Mouse (Mus musculus): ENCODE measurements around the gene Myog.
"Not testable (repeated sequence)": the region's sequence is repeated elsewhere in the genome, so short reads cannot be mapped to it uniquely, and the experiment has no call there.

Myog gene

DNA sequence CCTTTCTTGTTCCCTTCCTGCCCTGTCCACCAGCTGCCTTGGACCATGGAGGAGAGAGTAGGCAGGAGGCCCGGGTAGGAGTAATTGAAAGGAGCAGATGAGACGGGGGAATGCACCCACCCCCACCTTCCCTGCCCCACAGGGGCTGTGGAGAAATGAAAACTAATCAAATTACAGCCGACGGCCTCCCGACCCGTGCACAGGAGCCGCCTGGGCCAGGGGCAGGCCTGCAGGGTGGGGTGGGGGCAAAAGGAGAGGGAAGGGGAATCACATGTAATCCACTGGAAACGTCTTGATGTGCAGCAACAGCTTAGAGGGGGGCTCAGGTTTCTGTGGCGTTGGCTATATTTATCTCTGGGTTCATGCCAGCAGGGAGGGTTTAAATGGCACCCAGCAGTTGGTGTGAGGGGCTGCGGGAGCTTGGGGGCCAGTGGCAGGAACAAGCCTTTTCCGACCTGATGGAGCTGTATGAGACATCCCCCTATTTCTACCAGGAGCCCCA is at the start of gene Myog:
Gene Myog (plus strand): TSS at position 392 of the 502 bp plus-strand sequence.
- in situ Hi-C loops (cut with MboI, MseI) = loop anchor here (10.0 kb wide), 1 partner anchor 1565 kb away; no protein-coding TSS in a partner anchor

DNA sequence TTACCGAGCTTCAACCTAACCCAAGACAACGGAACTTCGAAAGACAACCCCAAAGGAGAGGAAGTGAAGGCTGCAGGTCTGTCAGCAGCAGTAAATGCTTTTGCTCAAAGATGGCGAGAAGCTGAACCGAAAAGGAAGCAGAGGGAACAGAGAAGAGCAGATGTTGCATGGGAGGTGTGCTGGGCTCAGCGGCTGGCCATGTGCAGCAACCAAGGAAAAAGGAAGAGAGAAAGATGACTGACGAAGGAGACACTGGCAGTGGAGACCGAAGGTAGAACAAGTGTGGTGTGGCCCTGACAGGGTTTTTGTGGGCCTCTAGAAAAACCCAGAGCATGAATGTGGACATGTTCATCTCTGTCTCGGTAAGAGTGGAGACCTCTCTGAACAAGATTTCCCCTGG is 49.1 kb upstream of the Myog start:
- in situ Hi-C loops (cut with MboI, MseI) = no loop called here

DNA sequence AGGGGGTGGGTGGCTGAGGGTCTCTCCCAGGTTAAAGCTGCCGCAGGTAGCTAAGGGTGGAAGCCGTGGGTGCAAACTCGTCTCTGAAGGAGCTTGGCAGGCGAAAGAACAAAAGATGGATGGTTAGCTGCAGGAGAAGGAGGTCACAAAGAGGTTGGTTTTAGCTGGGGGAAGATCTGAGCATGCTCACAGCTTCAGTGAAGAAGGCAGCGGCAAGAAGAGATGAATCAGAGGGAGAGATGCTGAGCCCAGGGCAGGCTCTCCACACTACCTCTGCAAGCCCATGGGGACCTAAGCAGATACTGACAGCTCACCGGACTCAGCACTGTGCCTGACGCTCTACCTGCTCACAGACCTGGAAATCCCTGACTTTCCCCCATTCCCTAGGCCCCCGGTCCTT is 48.5 kb upstream of the Myog start:
- in situ Hi-C loops (cut with MboI, MseI) = no loop called here

DNA sequence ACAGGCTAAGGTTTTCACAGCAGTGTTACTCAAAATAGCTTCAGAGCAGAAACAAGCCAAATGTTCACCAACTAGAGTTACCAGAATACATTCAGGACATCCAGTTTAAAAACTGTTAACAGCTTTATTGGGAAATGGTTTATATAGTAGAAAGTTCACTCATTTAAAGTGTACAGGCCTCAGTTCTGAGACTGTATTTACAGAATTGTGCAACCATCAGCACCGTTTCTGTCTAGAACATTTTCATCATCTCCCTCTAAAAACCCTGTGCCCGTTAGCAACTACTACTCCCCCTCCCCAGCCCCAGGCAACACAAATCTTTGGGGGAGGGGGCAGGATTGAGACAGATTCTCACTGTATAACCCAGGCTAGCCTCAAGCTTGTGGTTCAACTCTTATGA is 47.5 kb upstream of the Myog start:
- in situ Hi-C loops (cut with MboI, MseI) = no loop called here

DNA sequence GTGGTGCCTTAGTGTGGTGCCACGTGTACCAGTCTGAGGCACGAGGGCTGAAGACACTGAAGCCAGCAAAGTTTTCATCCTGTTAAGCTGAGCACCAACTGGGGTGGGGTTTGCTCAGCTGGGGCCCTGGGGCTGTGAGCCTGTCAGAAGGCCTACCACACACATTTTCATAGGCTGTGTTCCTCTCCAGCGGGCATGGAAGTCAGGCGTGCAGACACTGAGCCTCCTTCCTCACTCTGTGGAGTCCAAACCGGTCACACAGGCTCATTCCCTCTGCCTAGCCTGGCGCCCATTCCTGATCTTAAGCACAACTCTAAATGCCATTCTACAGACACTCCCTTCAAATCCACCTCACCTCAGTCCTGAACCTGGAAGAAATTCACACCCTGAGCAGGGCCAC is 46.3 kb upstream of the Myog start:
- in situ Hi-C loops (cut with MboI, MseI) = no loop called here

DNA sequence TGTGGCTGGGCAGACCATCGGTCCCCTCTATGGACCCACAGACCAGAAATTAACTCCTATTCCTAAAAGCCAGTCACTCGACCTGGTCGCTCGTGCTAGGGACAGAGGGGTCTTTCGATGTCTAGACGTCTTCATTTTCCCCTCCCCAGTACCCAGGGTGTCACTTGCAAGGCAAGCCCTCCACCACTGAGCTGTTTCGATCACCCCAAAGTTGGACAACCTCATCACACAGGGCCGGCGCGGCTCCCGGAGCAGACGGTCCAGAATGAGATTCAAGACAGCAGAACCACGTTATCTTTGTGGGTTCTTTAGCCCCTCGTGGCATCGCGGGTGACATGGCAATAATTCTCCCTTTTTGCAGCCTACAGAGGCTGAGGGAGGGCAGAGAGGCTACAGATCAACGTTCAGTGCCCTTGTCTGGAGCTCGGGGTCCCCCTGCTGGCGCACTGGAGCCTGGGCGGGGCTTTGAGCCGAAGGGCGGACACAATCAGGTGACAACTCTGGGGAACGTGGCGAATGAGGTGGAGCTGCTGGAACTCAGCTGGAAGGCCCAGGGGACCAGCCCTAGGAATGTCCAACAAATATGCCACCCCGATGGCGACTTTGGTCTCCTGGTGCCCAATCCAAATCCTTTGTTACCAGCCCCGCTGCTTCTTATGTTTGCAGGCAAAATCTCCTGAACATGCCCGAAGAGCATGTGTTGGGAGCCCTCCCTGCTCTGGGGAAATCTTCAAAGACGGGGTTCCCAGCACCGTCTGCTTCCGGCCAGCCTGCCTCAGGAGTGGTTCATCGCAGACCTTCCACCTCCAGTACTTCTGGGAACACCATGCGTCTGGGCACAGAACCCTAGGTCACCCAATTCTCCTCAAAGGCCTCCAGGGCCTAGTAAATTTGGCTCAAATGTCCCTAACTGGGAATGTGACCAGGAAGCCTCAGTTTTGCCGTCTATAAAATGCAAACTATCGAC is 45.6 kb upstream of the Myog start:
- in situ Hi-C loops (cut with MboI, MseI) = no loop called here

DNA sequence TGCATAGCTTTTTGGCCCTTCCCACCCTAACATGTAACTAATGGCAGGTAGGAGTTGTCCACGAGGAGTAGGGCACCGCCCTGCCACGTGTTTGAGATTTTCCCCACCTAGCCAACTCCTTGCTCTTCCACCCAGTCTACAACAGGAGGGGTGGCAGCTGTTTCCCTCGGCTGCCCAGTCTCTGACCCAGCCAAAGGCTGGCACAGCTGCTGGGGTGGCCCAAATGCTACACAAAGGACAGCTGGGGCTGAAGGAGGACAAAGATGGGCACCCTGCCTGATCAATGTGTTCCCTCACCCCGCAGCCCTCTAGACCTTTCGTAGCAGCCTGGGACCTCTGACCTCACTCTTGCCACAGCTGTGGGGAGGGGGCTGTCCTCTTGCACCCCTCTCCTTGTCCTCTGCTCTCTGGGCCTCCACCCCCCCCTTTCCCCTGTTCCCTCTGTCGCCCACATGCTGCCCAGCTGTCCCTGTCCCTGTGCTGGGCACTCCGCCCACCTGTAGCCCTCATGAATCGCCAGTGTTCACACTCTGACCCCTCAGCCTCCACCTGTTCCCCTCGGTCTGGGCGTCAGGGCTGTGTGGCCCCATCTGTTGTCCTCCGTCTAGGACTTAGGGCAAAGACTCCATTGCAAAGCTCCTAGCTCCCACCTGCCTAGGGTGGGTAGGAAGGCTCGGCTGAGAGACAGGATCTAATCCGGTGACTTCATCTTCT is 44.6 kb upstream of the Myog start:
- in situ Hi-C loops (cut with MboI, MseI) = no loop called here

DNA sequence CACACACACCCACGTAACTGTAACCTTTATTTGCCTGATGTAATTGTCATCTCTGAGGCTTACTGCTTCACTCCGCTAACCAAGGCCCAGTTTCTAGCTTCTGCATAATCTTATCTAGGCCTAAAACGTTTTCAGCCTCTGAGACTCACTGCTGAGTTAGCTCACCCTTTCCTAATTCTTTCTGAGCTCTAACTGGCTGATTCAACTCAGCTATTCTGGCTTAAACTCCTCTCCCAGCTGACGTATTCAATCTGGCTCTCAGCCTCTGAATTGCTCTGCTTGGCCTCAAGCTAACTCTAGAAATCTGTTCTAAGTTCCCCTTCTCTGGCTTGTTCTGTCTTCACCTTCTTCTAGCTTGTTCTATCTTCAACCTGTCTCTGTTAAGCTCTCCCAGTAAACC is 43.2 kb upstream of the Myog start:
- in situ Hi-C loops (cut with MboI, MseI) = no loop called here

DNA sequence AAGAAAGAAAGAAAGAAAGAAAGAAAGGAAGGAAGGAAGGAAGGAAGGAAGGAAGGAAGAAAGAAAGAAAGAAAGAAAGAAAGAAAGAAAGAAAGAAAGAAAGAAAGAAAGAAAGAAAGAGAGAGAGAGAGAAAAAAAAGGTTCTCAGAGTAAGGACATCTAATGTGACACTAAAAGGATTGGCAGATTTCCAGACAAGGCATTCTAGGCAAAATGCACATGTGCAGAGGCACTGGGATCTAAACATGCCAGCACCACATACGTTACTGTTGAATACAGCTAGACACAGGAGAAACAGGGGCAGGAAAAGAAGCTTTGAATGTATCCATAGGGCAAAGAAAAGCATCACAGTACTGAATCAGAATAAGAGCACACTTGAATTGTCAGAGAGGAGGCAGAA is 40.1 kb upstream of the Myog start:
- in situ Hi-C loops (cut with MboI, MseI) = not testable (repeated sequence)

DNA sequence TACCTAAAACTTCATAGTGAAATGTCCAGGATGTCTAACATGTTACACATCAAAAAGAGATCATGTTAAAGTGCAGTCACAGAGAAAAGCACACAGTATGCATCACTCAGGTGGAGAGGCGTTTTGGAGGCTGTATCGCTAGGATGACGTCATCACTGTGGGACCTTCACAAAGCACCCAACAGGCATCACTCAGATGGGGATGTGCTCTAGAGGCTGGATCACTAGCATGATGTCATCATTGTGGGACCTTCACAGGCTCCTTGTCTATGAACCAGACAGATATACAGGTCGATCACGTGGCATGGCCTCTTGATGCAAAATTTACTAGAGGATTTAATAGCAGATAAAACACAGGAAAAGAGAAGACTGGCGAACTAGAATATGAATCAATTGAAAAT is 25.4 kb upstream of the Myog start:
- in situ Hi-C loops (cut with MboI, MseI) = no loop called here

DNA sequence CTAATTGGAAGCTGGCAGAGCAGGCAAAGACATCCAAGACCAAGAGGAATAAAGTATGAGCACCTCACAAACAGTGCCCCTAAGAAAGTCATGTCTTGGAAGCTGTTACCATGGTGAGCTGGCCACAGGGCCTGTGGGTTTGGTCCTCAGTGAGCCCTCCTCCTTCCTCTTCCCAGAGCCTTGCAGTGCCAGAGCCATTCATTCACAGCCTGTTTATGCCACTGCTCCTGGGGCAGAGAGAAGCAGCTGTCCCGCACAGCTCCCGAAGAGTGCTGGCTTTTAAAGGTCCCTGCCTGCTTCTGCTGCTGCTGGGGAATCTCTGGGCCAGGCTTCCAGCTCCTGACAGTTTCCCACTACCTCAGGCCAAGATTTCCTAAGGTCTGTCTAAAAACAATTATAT is 24.0 kb upstream of the Myog start:
- in situ Hi-C loops (cut with MboI, MseI) = no loop called here

DNA sequence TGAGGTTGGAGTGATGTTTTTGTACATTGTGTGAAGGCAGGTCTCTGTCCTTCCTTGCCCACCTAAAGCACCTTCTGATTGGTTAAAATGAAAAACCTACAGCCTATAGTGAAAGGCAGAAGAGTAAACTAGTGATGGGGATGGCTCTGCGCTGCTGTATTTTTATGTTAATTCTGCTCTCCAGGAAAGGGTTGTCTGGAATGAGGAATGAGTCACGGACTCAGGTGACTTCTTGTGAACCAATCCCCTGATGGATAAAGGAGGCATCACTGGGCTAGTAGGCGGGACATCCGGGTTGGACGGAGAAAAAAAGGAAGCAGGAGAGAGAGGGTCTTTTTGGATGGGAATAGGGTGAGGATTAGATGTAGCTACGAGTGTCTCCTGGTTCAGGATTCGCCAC is 19.8 kb upstream of the Myog start:
- in situ Hi-C loops (cut with MboI, MseI) = no loop called here

DNA sequence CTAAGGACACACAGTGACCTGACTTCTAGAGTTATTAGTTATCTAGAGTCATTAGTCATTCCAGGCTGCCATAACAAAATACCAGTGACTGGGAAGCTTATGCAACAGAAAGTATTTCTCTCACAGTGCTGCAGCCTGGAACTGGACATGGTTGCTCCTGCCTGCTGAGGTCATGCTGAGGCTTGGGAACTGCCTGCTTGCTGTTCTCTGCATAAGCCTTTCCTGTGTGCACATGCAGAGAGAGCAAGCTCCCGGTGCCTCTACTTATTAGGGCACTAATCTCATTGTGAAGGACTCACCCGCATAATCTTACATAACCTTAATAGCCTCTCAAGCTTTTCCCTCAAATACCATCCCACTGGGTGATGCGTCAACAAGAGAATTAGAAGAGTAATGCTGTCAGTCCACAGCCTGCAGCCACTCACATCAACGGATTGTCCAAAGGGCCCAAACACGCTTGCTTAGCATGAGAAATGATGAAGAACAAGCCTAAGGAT is 17.0 kb upstream of the Myog start:
- in situ Hi-C loops (cut with MboI, MseI) = no loop called here

DNA sequence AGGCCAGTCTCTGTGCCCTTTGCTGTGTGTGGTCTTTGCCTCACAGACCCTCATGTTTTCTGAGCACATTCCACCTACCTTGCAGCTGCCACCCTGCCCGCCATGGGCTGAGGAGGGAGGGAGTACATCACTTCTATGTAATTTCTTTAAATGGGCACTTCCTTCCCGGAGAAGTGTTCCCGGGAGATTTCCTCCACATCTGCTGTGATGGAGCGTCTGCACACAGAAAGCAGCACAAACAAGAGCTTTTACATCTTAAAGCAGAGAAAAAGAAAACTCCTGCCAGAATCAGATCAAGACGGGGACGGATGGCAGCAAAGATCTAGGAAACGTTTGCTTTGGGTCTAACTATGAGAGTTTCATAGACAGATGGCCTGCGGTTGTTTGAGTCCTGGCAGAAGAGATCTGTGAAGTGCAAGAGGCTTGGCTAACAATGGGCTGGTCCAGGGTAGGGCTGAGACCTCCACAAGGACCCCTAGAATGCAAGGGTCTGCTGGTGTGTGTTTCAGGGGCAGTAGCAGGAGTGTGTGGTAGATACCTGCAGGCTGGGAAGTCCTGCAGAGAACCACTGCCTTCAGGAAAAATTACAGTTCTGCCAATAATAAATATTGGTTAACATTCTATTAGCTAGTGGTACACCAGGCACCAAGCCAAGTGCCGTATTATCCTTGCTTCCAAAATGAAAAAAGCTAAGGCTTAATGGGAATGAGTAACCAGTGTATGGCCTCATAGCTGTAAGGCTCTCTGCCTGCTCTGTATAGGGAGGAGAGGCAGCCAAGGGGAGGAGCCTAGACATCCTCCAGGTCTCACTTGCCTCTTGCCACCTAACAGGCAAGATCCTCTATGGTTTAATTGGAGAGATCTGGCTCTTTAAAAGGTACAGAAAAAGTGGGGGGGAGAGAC is 16.0 kb upstream of the Myog start:
- in situ Hi-C loops (cut with MboI, MseI) = no loop called here

DNA sequence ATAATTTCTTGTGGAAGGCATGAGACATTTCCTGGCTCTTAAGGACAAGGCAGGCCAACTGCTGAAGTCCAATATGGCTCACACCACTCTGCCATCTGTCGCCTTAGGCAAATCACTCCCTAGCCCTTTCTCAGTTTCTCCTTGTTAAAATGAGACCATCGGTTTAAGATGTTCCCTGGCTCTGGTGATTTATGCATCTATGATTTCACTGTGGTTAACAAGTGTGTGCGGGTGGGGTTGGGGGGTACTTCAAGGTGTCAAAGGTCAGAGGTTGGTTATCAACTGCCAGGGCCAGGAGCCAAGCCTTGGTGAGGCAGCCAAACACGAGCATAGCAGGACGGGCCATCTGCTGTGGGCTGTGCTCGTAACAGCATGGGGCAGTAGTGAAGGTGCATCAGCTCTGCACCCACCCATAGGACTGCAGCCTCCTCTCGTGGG is 15.3 kb upstream of the Myog start:
- in situ Hi-C loops (cut with MboI, MseI) = no loop called here

DNA sequence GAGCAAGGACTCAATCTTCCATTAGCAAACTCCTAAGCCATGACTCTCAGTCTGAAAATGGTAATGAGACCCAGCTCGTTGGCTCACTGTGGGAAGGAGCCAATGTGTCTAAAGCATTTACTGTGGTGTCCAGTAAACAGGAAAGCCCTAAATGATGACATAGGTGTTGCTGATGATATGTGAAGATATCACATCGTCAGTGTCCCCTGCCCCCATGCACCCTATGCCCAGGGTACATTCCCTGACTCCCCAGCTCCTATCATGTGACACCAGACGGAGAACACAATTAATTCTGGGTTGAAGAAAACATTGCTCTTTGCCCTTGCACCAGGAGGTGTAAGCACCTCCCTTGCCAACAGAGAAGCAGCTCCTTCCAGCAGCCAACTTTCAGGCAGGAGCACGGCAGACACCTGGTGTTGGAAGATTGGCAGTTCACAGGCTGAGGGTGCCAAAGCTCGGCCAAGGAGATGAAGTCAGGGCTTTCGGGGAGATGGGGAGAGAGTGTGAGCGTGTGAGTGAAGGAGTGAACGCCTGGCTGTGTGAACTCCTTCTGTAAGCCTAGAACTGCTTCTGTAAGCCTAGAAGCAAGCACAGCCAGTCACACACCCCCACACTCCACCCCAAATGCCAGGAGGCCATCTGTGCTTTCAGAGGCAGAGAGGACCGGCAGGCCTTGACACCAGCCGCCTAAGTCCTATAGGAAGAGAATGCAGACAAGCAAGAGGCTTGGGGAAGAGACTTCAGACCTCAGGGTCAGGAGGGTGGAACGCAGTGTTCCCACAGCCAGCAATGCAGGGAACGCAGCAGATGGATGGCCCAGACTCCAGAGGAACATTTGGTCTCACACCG is 13.9 kb upstream of the Myog start:
- in situ Hi-C loops (cut with MboI, MseI) = no loop called here

DNA sequence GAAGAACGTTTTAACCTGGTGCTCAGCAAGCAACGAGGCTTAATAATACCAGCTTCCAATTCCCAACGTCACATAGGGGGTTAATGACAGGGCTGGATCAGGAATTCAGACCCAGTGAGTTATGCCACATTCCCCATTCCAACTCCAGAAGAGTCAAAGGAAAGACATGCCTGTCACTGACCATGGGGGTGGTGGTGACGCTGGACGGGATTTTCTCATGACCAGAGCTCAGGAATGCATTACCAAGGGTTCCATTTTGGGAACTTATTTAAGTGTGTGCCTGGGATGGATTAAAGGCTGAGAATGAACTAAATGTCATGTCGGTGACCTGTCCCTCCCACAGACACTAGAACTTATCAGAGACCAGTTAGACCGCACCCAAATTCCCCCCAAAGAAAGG is 13.0 kb upstream of the Myog start:
- in situ Hi-C loops (cut with MboI, MseI) = no loop called here

DNA sequence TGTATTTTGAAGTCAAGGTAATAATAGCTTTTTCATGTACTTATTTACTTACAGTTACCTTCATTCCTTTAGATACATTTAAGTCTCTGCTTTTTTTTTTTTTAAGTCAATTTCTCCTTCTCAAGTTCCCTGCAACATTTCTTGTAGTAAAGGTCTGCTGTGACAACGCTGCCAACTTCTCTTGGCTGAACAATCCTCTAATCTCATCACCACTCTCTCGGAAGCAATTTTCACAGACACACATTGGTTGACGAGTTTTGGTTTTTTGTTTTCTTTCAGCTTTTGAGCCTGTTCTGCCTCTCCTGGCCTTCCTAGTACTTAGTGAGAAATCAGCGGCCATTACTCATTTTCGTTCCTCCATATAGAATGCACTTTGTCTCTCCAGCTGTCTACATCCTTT is 9.6 kb upstream of the Myog start:
- in situ Hi-C loops (cut with MboI, MseI) = no loop called here

DNA sequence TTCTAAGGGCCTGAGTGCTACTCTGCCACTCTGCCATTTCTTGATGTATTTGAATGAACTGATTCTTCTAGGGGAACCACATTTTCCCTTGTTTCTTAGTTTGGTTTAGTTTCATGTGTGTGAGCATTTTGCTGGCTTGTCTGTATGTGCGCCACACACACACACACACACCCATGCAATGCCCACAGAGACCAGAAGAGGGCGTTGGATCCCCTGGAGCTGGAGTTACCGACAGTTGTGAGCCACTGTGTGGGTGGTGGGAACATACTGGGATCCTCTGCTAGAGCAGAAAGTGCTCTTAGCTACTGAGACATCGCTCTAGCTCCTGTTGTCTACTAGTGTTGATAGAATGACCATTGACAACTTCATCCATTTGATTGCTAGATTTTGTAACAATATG is 8.2 kb upstream of the Myog start:
- in situ Hi-C loops (cut with MboI, MseI) = no loop called here

DNA sequence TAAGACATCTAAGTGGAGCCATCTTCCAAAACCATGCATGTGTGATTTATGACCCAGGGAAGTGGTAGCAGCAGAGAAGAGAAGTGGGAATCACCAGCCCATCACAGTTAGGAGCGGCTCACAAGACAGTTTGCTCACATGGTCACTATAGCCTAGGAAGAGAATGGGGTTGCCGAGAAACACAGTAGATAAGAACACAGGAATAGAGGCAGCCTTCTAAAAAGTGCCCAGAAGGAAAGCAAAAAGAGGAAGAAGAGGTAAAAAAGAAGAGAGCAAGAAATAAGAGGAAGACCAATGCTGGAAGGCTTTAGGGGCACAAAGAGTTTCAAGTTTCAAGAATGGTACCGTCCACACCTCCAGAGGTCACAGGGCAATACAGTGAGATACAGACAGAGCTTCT is 7.4 kb upstream of the Myog start:
- in situ Hi-C loops (cut with MboI, MseI) = no loop called here

DNA sequence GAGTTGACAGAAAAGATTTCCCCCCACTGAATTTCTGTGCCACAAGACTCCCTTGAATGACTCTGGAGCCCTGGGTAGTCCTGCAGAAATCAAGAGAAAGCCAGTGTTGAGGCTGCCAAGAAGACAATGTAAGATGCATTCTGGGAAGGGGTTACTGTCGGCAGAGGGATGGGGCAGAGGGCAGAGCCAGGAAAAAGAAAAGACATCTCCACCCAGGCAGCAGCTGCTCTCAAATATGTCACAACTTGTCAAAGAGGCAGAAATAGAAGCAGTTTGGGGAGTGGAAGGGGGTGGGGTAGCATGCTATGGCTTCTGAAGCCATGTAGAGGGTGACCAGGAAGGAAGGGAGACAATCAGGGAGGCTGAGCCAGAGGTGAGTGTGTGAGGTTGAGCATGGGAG is 6.7 kb upstream of the Myog start:
- in situ Hi-C loops (cut with MboI, MseI) = no loop called here
